Mouse (Mus musculus): ENCODE results near the gene Spag4. TPM values are rescaled to one million over a fixed set of nuclear protein-coding genes. Genes with fewer than 3 reads are reported as not detected.

The Spag4 gene
- polyA plus RNA-seq, 1 experiment from 2014 or later: 3.1 TPM

Other genes starting within 250 kb of the Spag4 start
- 7.8 and 11.4 TPM in 2 replicates for gene BC029722, start 245.7 kb upstream of the Spag4 start, polyA plus RNA-seq (2014; fragmentation: Nextera tagmentation; extraction: Ambion mirVana)
- 187 and 202 TPM in 2 replicates for gene Eif6, start 238.2 kb upstream of the Spag4 start, polyA plus RNA-seq (2014; fragmentation: Nextera tagmentation; extraction: Ambion mirVana)
- 0.07 TPM in 1 of 2 replicates, not detected in the other for gene Fam83c, start 230.3 kb upstream of the Spag4 start, polyA plus RNA-seq (2014; fragmentation: Nextera tagmentation; extraction: Ambion mirVana)
- gene Uqcc1, start 134.9 kb upstream of the Spag4 start, polyA plus RNA-seq (2014; fragmentation: Nextera tagmentation; extraction: Ambion mirVana): 56.3 and 66.3 TPM in 2 replicates
- gene Gm15557, start 124.4 kb upstream of the Spag4 start, polyA plus RNA-seq (2014; fragmentation: Nextera tagmentation; extraction: Ambion mirVana): not detected in 2 replicates
- 0.19 and 0.53 TPM in 2 replicates for gene Gdf5, start 119.8 kb upstream of the Spag4 start, polyA plus RNA-seq (2014; fragmentation: Nextera tagmentation; extraction: Ambion mirVana)
- 14.1 and 24.4 TPM in 2 replicates for gene Cep250, start 108.7 kb upstream of the Spag4 start, polyA plus RNA-seq (2014; fragmentation: Nextera tagmentation; extraction: Ambion mirVana)
- 1.2 and 1.7 TPM in 2 replicates for gene 6430550D23Rik, start 57.2 kb upstream of the Spag4 start, polyA plus RNA-seq (2014; fragmentation: Nextera tagmentation; extraction: Ambion mirVana)
- 225 and 244 TPM in 2 replicates for gene Ergic3, start 57.1 kb upstream of the Spag4 start, polyA plus RNA-seq (2014; fragmentation: Nextera tagmentation; extraction: Ambion mirVana)
- gene Fer1l4, start 12.2 kb upstream of the Spag4 start, polyA plus RNA-seq (2014; fragmentation: Nextera tagmentation; extraction: Ambion mirVana): 0.16 and 0.17 TPM in 2 replicates
- gene Cpne1, start 46.8 kb downstream of the Spag4 start, polyA plus RNA-seq (2014; fragmentation: Nextera tagmentation; extraction: Ambion mirVana): 39.6 and 57.5 TPM in 2 replicates
- gene Rbm12, start 46.8 kb downstream of the Spag4 start, polyA plus RNA-seq (2014; fragmentation: Nextera tagmentation; extraction: Ambion mirVana): 15.5 and 37.2 TPM in 2 replicates
- 3.4 and 13.2 TPM in 2 replicates for gene Gm28036, start 61.9 kb downstream of the Spag4 start, polyA plus RNA-seq (2014; fragmentation: Nextera tagmentation; extraction: Ambion mirVana)
- 417 and 550 TPM in 2 replicates for gene Romo1, start 78.9 kb downstream of the Spag4 start, polyA plus RNA-seq (2014; fragmentation: Nextera tagmentation; extraction: Ambion mirVana)
- gene Nfs1, start 79.0 kb downstream of the Spag4 start, polyA plus RNA-seq (2014; fragmentation: Nextera tagmentation; extraction: Ambion mirVana): 40.8 and 44.6 TPM in 2 replicates
- 683 and 751 TPM in 2 replicates for gene Rbm39, start 115.1 kb downstream of the Spag4 start, polyA plus RNA-seq (2014; fragmentation: Nextera tagmentation; extraction: Ambion mirVana)
- 68.8 and 71.7 TPM in 2 replicates for gene Phf20, start 131.3 kb downstream of the Spag4 start, polyA plus RNA-seq (2014; fragmentation: Nextera tagmentation; extraction: Ambion mirVana)
- gene Cnbd2, start 247.1 kb downstream of the Spag4 start, polyA plus RNA-seq (2014; fragmentation: Nextera tagmentation; extraction: Ambion mirVana): 4.5 and 6.4 TPM in 2 replicates
- 74.2 TPM in 2 replicates for gene Scand1, start 247.5 kb downstream of the Spag4 start, polyA plus RNA-seq (2014; fragmentation: Nextera tagmentation; extraction: Ambion mirVana)

Data from kidney, embryonic 14.5 days (tissue).